Mouse (Mus musculus): ENCODE measurements around the gene Olfr165.
"Not testable (repeated sequence)": the region's sequence is repeated elsewhere in the genome, so short reads cannot be mapped to it uniquely, and the experiment has no call there.

The Olfr165 gene

GRCm38 (mm10) chr16:19423034-19423433, at the start of gene Olfr165:
Gene Olfr165 (minus strand): TSS chr16:19423134.
- no peak for DNase-seq

GRCm38 (mm10) chr16:19464365-19464764, 41.4 kb upstream of the Olfr165 start:
- no peak for DNase-seq

- not testable (repeated sequence) for DNase-seq
These were observed 35.8 kb upstream of the Olfr165 start for GRCm38 (mm10) chr16:19458741-19459140.

GRCm38 (mm10) chr16:19387984-19388383, 35.0 kb downstream of the Olfr165 start:
- DNase-seq: no peak

All from kidney, postnatal 36 days (tissue).